Mouse (Mus musculus): Measurements from ENCODE around the gene Cldn7. TPM values are rescaled to one million over a fixed set of nuclear protein-coding genes. Genes with fewer than 3 reads are reported as not detected.
"Not testable (repeated sequence)": the region's sequence is repeated elsewhere in the genome, so short reads cannot be mapped to it uniquely, and the experiment has no call there.

Cldn7 gene
- polyA plus RNA-seq, 1 experiment from 2014 or later, result 57.4 TPM

DNA sequence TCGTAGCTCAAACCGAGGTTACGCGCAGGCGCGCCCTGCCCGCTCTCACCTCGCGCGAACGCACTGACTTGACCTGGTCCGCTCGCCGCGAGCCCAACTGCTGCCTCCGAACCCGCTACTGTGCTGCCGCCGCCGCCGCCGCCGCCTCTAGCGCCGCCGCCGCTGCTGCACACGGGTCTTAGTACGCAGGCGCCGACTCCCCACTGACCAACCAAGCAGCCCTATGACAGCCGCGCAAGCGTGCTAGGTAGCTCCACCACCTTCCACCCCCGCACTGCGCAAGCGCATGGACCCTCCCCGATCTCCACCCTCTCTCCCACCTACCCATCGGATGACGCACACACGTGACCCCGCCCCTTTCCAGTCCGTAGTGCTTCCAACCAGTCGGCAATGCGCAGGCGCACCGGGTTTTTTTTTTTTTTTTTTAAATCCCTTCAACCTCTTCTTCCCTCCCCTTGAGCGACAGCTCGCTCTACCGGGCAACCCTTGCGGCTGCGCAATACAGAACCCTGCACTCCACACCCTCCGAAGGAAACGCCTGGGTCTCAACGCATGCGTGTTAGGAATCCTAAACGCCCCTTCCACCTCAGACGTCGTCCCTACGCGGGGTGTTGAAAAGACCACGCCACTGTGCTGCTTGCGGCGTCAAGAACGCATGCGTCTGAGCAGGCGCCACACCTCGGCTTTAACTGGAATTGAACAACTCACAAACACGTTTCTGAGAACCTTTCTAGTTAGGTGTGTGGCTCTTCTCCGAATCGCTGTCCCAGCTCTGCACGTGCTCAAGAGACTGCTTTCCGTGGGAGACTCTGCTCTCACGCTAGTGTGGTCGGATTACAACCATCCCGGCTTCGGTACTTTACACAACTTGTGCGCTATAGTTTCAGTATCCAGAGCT, 43.2 kb upstream of the Cldn7 start, which contains the start of gene Eif5a:
Gene Eif5a (minus strand): TSS at position 845 of the 898 bp plus-strand sequence.
- H3K36me3 ChIP-seq, result peaks cover 30% of the 10 kb centered on the region
- under 1% methylated on average over 77 of the region's 78 CpGs for WGBS
- peak within 1 kb of the TSS; percentile 98 for H3K9ac ChIP-seq
- peak within 1 kb of the TSS; percentile 95 for H3K4me3 ChIP-seq (replicated peaks)
- H3K4me2 ChIP-seq (replicated peaks), result peak within 1 kb of the TSS; percentile 82
- H3K27me3 ChIP-seq, result no peaks in the 10 kb centered on the region
- H3K27ac ChIP-seq (replicated peaks), result peak within 1 kb of the TSS; percentile 99
- no peaks in the 10 kb centered on the region for H3K9me3 ChIP-seq (replicated peaks)
- peaks cover 17% of the 10 kb centered on the region for H3K4me1 ChIP-seq
- peak; percentile 97 for ATAC-seq (ENCODE audit: insufficient number of reproducible peaks, low FRiP score, low TSS enrichment, low read depth)

DNA sequence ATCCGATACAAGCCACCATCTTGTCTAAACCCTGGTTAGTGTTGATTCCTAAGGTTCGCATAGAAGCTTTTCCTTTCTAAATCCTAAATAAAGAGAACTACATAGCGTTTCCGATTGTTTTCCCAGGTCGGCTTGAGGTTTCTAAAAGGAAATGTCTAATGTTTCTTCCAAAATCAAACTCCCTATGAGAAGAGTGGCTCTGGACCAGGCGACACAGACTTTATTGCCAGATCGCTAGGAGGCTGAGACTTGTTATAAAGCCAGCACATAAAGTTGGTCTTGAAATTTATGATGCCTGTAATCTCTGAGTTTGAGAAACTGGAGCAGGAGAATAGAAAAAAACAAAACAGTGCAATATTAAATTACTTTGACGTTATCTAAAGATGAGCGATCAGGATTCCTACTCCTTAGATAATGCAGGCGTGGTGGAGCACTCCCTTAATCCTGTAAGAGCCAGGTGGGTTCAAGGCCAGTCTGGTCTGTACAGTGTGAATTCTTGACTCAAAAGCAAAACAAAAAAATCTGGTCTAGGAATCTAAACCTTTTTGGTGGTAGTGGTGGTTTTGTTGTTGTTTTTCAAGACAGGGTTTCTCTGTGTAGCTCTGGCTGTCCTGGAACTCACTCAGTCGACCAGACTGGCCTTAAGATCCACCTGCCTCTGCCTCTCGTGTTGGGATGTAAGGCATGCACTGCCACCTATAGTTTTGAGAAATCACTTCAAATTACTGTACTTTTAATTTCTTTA, 42.4 kb upstream of the Cldn7 start:
- Histone ChIP-seq H3K4me2 (replicated peaks) (peak overlapping the region; percentile 56), H3K36me3 (peaks cover 22% of the 10 kb centered on the region), H3K27ac (replicated peaks) (peak overlapping the region; percentile 99), H3K9ac (peak overlapping the region; percentile 46), H3K4me3 (replicated peaks) (peak overlapping the region; percentile 95), H3K27me3 (no peaks in the 10 kb centered on the region), H3K4me1 (peaks cover 16% of the 10 kb centered on the region), H3K9me3 (replicated peaks) (no peaks in the 10 kb centered on the region)
- WGBS, result 2% methylated on average over 12 of the region's 12 CpGs
- no peak for ATAC-seq (ENCODE audit: insufficient number of reproducible peaks, low FRiP score, low TSS enrichment, low read depth)

GRCm38 (mm10) chr11:69922796-69923195, 41.8 kb upstream of the Cldn7 start:
- 55% methylated on average over 3 of the region's 3 CpGs for WGBS
- Histone ChIP-seq H3K27ac (replicated peaks) (peak overlapping the region; percentile 99; the same call in 1 of the 2 replicates), H3K27me3 (no peaks in the 10 kb centered on the region), H3K4me2 (replicated peaks) (peak overlapping the region; percentile 56; the same call in 1 of the 2 replicates), H3K4me1 (peaks cover 16% of the 10 kb centered on the region), H3K4me3 (replicated peaks) (no peak overlapping the region), H3K36me3 (peaks cover 16% of the 10 kb centered on the region), H3K9me3 (replicated peaks) (no peaks in the 10 kb centered on the region), H3K9ac (no peak overlapping the region)
- ATAC-seq (ENCODE audit: insufficient number of reproducible peaks, low FRiP score, low TSS enrichment, low read depth), result no peak

GRCm38 (mm10) chr11:69927501-69927900, 37.1 kb upstream of the Cldn7 start:
- Histone ChIP-seq H3K4me1 (no peaks in the 10 kb centered on the region; the same call in 1 of the 2 replicates), H3K4me2 (replicated peaks) (no peak overlapping the region), H3K4me3 (replicated peaks) (no peak overlapping the region), H3K36me3 (no peaks in the 10 kb centered on the region), H3K9me3 (replicated peaks) (no peaks in the 10 kb centered on the region), H3K9ac (no peak overlapping the region), H3K27me3 (no peaks in the 10 kb centered on the region), H3K27ac (replicated peaks) (no peak overlapping the region)
- no peak for ATAC-seq (ENCODE audit: insufficient number of reproducible peaks, low FRiP score, low TSS enrichment, low read depth)
- WGBS, result 90% methylated on average over 2 of the region's 2 CpGs

- Histone ChIP-seq H3K9ac (no peak overlapping the region), H3K9me3 (replicated peaks) (no peaks in the 10 kb centered on the region), H3K4me1 (peaks cover 5% of the 10 kb centered on the region; the same call in 1 of the 2 replicates), H3K27me3 (no peaks in the 10 kb centered on the region), H3K4me2 (replicated peaks) (no peak overlapping the region), H3K4me3 (replicated peaks) (no peak overlapping the region), H3K36me3 (no peaks in the 10 kb centered on the region), H3K27ac (replicated peaks) (no peak overlapping the region)
- ATAC-seq (ENCODE audit: insufficient number of reproducible peaks, low FRiP score, low TSS enrichment, low read depth), result no peak
- 86% methylated on average over 4 of the region's 4 CpGs for WGBS
Measured at GRCm38 (mm10) chr11:69929712-69930111, 34.9 kb upstream of the Cldn7 start.

GRCm38 (mm10) chr11:69930176-69930575, 34.4 kb upstream of the Cldn7 start:
- WGBS, result 86% methylated on average over 8 of the region's 8 CpGs
- not testable (repeated sequence) for H3K9me3 ChIP-seq (replicated peaks); H3K4me3 ChIP-seq (replicated peaks); H3K27me3 ChIP-seq; H3K27ac ChIP-seq (replicated peaks); H3K9ac ChIP-seq; ATAC-seq (ENCODE audit: insufficient number of reproducible peaks, low FRiP score, low TSS enrichment, low read depth); H3K36me3 ChIP-seq; H3K4me2 ChIP-seq (replicated peaks); H3K4me1 ChIP-seq

DNA sequence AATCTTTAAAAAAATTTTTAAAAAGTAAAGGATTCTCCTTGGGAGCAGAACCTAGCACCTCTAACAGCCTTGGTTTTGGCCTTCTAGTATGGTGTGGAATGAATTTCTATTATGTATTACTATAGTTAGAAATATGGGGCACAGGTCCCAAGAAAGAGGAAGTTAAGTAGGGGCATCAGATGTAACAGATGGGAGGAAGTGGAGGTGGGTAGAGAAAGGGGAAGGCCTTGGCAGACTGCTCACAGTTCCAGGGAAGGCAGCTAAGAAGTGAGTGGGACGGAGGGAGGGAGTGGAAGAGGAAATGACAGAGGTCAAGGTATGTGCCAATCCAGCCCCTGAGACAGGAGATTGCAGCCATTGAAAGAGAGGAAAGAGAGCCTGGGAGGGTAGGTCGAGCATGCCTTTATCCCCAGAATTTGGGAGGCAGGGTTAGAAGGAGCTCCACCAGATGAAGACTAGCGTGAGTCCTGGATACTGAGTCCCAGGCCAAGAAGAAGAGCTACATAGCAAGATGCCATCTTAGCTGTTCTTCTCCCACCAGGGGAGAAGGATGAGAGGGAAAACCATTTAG, 33.5 kb upstream of the Cldn7 start:
- H3K4me1 ChIP-seq, result peaks cover 18% of the 10 kb centered on the region
- ATAC-seq (ENCODE audit: insufficient number of reproducible peaks, low FRiP score, low TSS enrichment, low read depth), result no peak
- H3K9me3 ChIP-seq (replicated peaks), result no peaks in the 10 kb centered on the region
- peaks cover 4% of the 10 kb centered on the region; the same call in 1 of the 2 replicates for H3K27me3 ChIP-seq
- H3K4me2 ChIP-seq (replicated peaks), result no peak overlapping the region
- no peak overlapping the region for H3K27ac ChIP-seq (replicated peaks)
- no peaks in the 10 kb centered on the region for H3K36me3 ChIP-seq
- H3K9ac ChIP-seq, result no peak overlapping the region
- 66% methylated on average over 3 of the region's 3 CpGs for WGBS
- no peak overlapping the region for H3K4me3 ChIP-seq (replicated peaks)

- Histone ChIP-seq H3K9me3 (replicated peaks) (no peaks in the 10 kb centered on the region), H3K9ac (no peak overlapping the region), H3K4me3 (replicated peaks) (no peak overlapping the region), H3K4me2 (replicated peaks) (no peak overlapping the region), H3K27me3 (peaks cover 4% of the 10 kb centered on the region; the same call in 1 of the 2 replicates), H3K4me1 (peaks cover 25% of the 10 kb centered on the region), H3K27ac (replicated peaks) (no peak overlapping the region), H3K36me3 (no peaks in the 10 kb centered on the region)
- no peak for ATAC-seq (ENCODE audit: insufficient number of reproducible peaks, low FRiP score, low TSS enrichment, low read depth)
- WGBS, result 67% methylated on average over 8 of the region's 8 CpGs
Measured at GRCm38 (mm10) chr11:69931769-69932168, 32.8 kb upstream of the Cldn7 start.

GRCm38 (mm10) chr11:69932254-69932653, 32.3 kb upstream of the Cldn7 start:
- no peak overlapping the region for H3K4me3 ChIP-seq (replicated peaks)
- H3K4me2 ChIP-seq (replicated peaks), result no peak overlapping the region
- no peaks in the 10 kb centered on the region for H3K36me3 ChIP-seq
- WGBS, result 36% methylated on average over 3 of the region's 3 CpGs
- H3K4me1 ChIP-seq, result peaks cover 30% of the 10 kb centered on the region
- no peaks in the 10 kb centered on the region for H3K9me3 ChIP-seq (replicated peaks)
- no peak for ATAC-seq (ENCODE audit: insufficient number of reproducible peaks, low FRiP score, low TSS enrichment, low read depth)
- no peak overlapping the region for H3K9ac ChIP-seq
- H3K27me3 ChIP-seq, result peaks cover 6% of the 10 kb centered on the region; the same call in 1 of the 2 replicates
- H3K27ac ChIP-seq (replicated peaks), result no peak overlapping the region

GRCm38 (mm10) chr11:69933066-69933465, 31.5 kb upstream of the Cldn7 start:
- Histone ChIP-seq H3K36me3 (no peaks in the 10 kb centered on the region), H3K9me3 (replicated peaks) (no peaks in the 10 kb centered on the region), H3K4me3 (replicated peaks) (no peak overlapping the region), H3K9ac (no peak overlapping the region), H3K4me1 (peaks cover 38% of the 10 kb centered on the region), H3K4me2 (replicated peaks) (no peak overlapping the region), H3K27me3 (peaks cover 10% of the 10 kb centered on the region; the same call in 1 of the 2 replicates), H3K27ac (replicated peaks) (no peak overlapping the region)
- WGBS, result 70% methylated on average over 4 of the region's 4 CpGs
- ATAC-seq (ENCODE audit: insufficient number of reproducible peaks, low FRiP score, low TSS enrichment, low read depth), result no peak

DNA sequence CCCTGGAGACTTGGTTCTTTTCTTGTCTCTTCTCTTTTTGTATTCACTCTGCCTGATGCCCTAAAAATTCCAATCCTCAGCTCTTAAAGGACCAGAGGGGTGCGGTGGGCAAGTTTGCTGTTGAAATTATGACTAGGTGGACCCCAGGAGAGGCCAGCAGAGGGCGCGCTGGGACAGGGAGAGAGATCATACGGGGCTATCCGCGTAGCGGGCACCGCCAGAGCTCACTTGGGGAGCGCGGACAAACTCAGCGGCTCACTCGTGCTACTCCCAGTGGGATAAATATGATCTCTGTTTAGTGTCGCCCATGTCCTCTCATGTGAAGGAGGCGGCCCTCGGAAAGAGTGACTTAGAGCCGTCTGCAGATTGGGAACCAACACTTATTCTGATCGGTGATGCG, 30.4 kb upstream of the Cldn7 start:
- under 1% methylated on average over 18 of the region's 18 CpGs for WGBS
- peak; percentile 30; the same call in 1 of the 2 replicates for ATAC-seq (ENCODE audit: insufficient number of reproducible peaks, low FRiP score, low TSS enrichment, low read depth)
- peak overlapping the region; percentile 26 for H3K4me3 ChIP-seq (replicated peaks)

More for the DNA sequence above, 30.4 kb upstream of the Cldn7 start:
- no peaks in the 10 kb centered on the region for H3K9me3 ChIP-seq (replicated peaks)
- H3K36me3 ChIP-seq, result no peaks in the 10 kb centered on the region
- H3K27me3 ChIP-seq, result peaks cover 13% of the 10 kb centered on the region; the same call in 1 of the 2 replicates
- H3K27ac ChIP-seq (replicated peaks), result no peak overlapping the region
- no peak overlapping the region for H3K9ac ChIP-seq
- peak overlapping the region; percentile 44 for H3K4me2 ChIP-seq (replicated peaks)
- peaks cover 45% of the 10 kb centered on the region for H3K4me1 ChIP-seq

Measured in embryonic facial prominence, embryonic 15.5 days (tissue).